Mouse (Mus musculus) testis, adult 2 months (tissue): ENCODE data around the gene Neurl2. TPM values are rescaled to one million over a fixed set of nuclear protein-coding genes. Genes with fewer than 3 reads are reported as not detected.

Source experiments
- H3K27ac ChIP-seq: fragments of 200-500 bp; 2 replicates; pipeline ENCODE4 v1.5.1; 2012; ENCODE audit warnings: low read depth, low read length; ENCODE audit not compliant: control insufficient read depth, insufficient read depth
- H3K27me3 ChIP-seq: fragments of 200-500 bp; 2 replicates; pipeline ENCODE4 v1.6.1; 2012; ENCODE audit warnings: mild to moderate bottlenecking, low read length, moderate library complexity; ENCODE audit not compliant: control insufficient read depth, insufficient read depth
- H3K36me3 ChIP-seq: fragments of 200-500 bp; 2 replicates; pipeline ENCODE4 v1.6.1; 2012; ENCODE audit warnings: mild to moderate bottlenecking, low read length; ENCODE audit not compliant: control insufficient read depth, insufficient read depth
- H3K4me1 ChIP-seq: fragments of 200-500 bp; 2 replicates; pipeline ENCODE4 v1.6.1; 2012; ENCODE audit warnings: low read length; ENCODE audit not compliant: control insufficient read depth, insufficient read depth
- H3K4me3 ChIP-seq: fragments of 200-500 bp; 2 replicates; pipeline ENCODE4 v1.5.1; 2012; ENCODE audit warnings: low read depth, mild to moderate bottlenecking, low read length, moderate library complexity, mixed read lengths; ENCODE audit not compliant: control insufficient read depth
- CTCF ChIP-seq: fragments of 200-500 bp; IDR thresholded peaks from 2 replicates; pipeline ENCODE4 v1.5.1; 2012; ENCODE audit warnings: low read depth, mild to moderate bottlenecking, inconsistent platforms, low read length, moderate library complexity; ENCODE audit not compliant: control insufficient read depth, insufficient read depth, insufficient replicate concordance
- POLR2A ChIP-seq: fragments of 200-500 bp; IDR thresholded peaks from 2 replicates; pipeline ENCODE4 v1.6.1; 2012; ENCODE audit warnings: low read depth, mild to moderate bottlenecking, inconsistent platforms, low read length, moderate library complexity; ENCODE audit not compliant: control insufficient read depth
- polyA plus RNA-seq: library from polyadenylated mRNA; depleted of rRNA; stranded (reverse); fragments of >200 nt; gene quantifications from 2 replicates; pipeline ENCODE4 v1.2.3, GENCODE M21; 2012

Gene Neurl2
- polyA plus RNA-seq, 1 experiment = 1.2 TPM

DNA sequence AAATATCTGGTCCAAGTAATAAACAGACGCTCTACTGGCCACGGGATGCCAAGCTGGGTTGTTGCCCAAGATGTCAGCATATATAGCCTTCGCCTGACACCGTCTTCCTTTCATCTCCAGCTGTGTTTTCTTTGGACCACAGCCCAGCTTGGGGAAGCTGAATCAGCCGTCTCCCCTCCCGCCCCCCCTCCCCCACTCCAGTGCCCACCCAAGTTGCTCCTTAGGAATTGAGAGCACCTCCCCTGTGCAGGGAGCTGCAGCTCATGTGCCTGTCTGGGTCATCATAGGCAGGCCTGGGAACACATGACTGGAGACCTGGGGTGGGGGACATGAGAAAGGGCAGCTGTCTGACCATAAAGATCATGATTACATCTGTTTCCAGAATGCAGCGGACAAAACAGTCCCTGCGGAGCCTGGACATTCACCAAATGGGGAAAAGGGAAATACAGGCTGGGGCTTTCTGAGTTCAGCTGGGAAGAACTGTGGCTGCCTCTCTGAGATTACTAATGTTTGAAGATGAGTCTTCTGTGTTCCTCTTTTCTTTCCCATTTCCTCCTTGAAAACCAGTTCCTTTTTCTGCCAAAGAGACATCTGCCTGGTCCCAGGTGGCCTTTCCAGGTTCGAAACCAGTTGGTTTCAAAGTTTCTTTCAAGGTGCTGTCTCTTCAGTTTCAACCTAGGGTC is 29.1 kb upstream of the Neurl2 start:
- H3K4me3 ChIP-seq = no peak overlapping the region
- no peak for TF ChIP-seq POLR2A
- TF ChIP-seq CTCF = no peak
- H3K4me1 ChIP-seq = peaks cover 5% of the 10 kb centered on the region
- H3K27me3 ChIP-seq = no peaks in the 10 kb centered on the region
- H3K27ac ChIP-seq = peak overlapping the region; percentile 72
- no peaks in the 10 kb centered on the region for H3K36me3 ChIP-seq

DNA sequence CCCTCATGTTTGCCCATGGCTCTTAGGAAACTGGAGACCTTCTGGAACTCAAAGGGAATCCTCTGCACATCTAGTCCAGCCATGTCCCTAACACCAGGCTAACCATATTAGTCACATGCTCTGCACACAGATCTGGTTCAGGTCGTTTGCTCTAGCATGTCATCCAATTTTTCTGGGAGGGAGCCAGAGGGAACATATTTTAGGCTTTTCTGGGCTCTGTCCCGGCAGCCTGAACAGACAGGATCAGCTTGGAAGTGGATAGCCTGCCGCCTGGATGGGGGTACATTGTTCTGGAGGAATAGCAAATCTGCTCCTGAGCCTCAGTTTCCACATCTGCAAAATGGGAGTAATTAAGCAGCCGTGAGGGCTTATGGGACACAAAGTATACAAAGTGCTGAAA is 27.8 kb upstream of the Neurl2 start:
- H3K36me3 ChIP-seq = no peaks in the 10 kb centered on the region
- TF ChIP-seq POLR2A = no peak
- TF ChIP-seq CTCF = no peak
- no peak overlapping the region; the same call in 1 of the 2 replicates for H3K27ac ChIP-seq
- H3K27me3 ChIP-seq = no peaks in the 10 kb centered on the region
- no peak overlapping the region for H3K4me3 ChIP-seq
- peaks cover 7% of the 10 kb centered on the region for H3K4me1 ChIP-seq

DNA sequence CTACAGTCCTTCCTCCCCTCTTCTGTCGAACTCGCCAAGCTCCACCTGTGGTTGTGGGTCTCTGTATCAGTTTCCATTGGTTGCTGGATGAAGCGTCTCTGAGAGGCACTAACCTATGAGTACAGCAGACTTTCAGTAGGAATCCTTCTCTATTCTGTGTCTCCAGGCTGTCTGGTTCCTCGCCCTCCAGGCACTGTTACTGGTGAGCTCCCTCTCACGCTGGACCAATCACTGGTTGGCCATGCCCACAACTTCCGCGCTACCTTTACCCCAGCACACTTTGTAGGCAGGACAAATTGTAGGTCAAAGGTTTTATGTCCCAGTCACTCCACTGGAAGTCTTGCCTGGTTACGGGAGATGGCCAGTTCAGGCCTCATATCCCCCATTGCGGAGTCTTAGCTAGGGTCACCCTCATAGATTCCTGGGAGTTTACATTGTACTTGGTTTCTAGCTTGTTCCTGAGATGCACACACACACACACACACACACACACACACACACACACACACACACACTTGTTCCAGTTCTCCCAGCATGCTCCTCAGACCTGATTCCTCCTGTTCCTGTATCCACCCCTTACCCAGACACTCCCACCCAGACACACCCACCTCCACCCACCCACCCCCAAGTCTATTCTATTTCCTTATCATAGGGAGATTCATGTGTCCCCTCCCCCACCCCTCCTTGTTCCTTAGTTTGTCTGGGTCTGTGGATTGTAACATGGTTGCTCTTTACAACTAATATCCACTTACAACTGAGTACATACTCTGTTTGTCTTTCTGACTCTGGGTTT is 26.6 kb upstream of the Neurl2 start:
- Histone ChIP-seq H3K4me3 (no peak overlapping the region), H3K4me1 (peaks cover 7% of the 10 kb centered on the region), H3K27ac (no peak overlapping the region), H3K27me3 (no peaks in the 10 kb centered on the region), H3K36me3 (no peaks in the 10 kb centered on the region)
- TF ChIP-seq POLR2A (no peak), CTCF (no peak)

DNA sequence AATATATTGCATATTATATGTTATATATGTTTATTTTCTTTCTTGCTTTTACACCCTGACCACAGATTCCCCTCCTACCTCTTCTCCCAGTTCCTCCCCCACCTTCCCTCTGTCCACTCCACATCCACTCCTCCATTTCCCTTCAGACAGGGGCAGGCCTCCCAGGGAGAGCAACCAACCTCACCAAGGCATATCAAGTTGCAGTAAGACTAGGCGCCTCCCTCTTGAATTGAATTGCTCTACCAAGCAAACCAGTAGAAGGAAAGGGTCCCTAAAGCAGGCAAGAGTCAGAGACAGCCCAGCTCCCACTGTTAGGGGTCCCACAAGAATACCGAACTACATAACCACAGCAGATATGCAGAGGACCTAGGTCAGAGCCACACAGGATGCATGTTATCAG is 25.9 kb upstream of the Neurl2 start:
- Histone ChIP-seq H3K27me3 (no peaks in the 10 kb centered on the region), H3K27ac (no peak overlapping the region), H3K4me1 (peaks cover 7% of the 10 kb centered on the region), H3K4me3 (no peak overlapping the region), H3K36me3 (no peaks in the 10 kb centered on the region)
- no peak for TF ChIP-seq CTCF
- no peak for TF ChIP-seq POLR2A

DNA sequence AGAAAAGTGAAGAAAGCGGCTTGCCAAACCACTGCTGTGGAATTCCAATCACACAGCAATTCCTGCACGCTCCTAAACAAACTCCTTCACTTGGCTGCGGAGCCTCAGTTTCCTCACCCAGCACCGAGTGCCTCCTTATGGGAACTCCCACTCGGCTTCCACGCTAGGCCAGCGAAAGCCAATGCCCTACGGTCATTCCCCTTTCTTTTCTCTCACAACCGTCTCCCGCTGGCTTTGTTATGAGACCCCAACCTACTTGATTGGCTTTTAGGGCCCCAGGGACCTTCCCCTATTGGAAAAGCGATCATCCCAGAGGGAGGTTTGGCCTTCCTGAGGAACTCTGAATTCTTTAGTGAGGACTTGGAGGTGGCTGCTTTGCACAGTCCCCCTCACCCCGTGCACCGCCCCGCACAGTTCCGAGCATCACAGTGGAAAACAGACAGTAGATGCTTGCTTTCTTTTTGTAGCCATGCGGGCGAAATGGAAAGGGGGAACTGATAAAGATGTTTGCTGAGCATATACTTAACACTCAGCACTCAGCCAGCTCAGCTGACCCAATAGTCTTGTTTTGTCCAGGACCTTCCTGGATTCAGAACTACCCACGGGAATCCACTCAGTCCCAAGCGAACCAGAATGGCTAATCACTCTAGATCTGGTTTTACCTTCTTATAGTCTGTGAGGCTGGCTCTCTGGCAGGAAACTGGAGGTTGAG is 24.7 kb upstream of the Neurl2 start:
- Histone ChIP-seq H3K4me1 (peaks cover 7% of the 10 kb centered on the region), H3K27me3 (no peaks in the 10 kb centered on the region), H3K36me3 (no peaks in the 10 kb centered on the region), H3K4me3 (peak overlapping the region; percentile 26; the same call in 1 of the 2 replicates), H3K27ac (no peak overlapping the region)
- TF ChIP-seq CTCF (no peak), POLR2A (no peak)

DNA sequence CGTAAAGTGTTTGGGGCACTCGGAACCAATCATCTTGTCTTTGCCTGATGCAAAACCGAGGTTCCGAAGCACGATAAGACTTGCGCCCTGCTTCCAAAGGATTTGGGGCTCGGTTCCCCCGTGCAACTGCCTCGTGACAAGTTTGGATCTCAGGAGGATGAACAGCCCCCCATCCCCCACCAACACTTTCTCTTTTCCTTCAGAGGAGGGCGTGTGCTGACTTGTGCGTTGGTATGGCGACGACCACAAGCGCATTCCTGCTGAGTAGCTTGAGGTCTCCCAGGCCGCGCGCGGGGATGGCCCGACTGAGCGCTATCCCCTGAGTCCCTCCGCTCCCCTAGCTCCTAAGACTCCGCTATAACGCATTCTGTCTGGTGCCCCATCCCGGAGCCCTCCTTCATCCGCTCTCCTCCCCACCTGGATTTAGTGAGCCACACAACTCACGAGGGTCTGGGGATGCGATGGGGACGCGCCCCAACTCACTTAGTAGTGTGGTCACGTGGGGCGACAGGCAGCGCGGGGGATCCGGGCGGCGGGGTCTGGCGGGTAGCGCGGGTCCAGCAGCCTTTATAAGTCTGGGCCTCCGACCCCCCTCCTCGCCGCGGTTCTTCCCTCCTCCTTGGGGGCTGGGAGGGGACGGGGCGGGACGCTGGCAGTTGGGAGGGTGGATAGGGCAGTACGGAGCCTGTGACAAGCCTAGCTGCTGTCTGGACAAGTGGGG is 24.0 kb upstream of the Neurl2 start, which contains the start of gene Pltp:
Pltp (minus strand) TSS at position 611 of the 721 bp plus-strand sequence.
- TF ChIP-seq POLR2A = peak; percentile 40; the same call in 1 of the 2 replicates
- no peak for TF ChIP-seq CTCF
- H3K36me3 ChIP-seq = no peaks in the 10 kb centered on the region
- H3K27me3 ChIP-seq = no peaks in the 10 kb centered on the region
- no peak within 1 kb of the TSS for H3K27ac ChIP-seq
- H3K4me3 ChIP-seq = peak within 1 kb of the TSS; percentile 69
- peaks cover 7% of the 10 kb centered on the region for H3K4me1 ChIP-seq
